Mouse (Mus musculus) small intestine, adult 2 months (tissue): ENCODE measurements around the gene Rabgef1. TPM values are rescaled to one million over a fixed set of nuclear protein-coding genes. Genes with fewer than 3 reads are reported as not detected.
A peak's percentile ranks its signal among the peaks of the same experiment; 100 is the strongest.

Source experiments
- H3K27ac ChIP-seq: fragments of 200-500 bp; 2 replicates; pipeline ENCODE4 v1.5.1; 2012; ENCODE audit warnings: low read depth, low read length, control low read depth, inconsistent platforms; ENCODE audit not compliant: insufficient read depth
- H3K27me3 ChIP-seq: fragments of 200-500 bp; 2 replicates; pipeline ENCODE4 v1.6.1; 2012; ENCODE audit warnings: mild to moderate bottlenecking, moderate library complexity, low read length, inconsistent platforms; ENCODE audit not compliant: control insufficient read depth, insufficient read depth
- H3K36me3 ChIP-seq: fragments of 200-500 bp; 2 replicates; pipeline ENCODE4 v1.6.1; 2012; ENCODE audit warnings: mild to moderate bottlenecking, low read length, control low read depth, inconsistent platforms; ENCODE audit not compliant: control insufficient read depth, insufficient read depth
- H3K4me1 ChIP-seq: fragments of 200-500 bp; 2 replicates; pipeline ENCODE4 v1.6.1; 2012; ENCODE audit warnings: low read length, inconsistent platforms, mixed read lengths; ENCODE audit not compliant: control insufficient read depth, insufficient read depth, insufficient read length
- H3K4me3 ChIP-seq: fragments of 200-500 bp; 2 replicates; pipeline ENCODE4 v1.5.1; 2012; ENCODE audit warnings: low read depth, mild to moderate bottlenecking, control low read depth, inconsistent platforms, low read length, moderate library complexity
- CTCF ChIP-seq: fragments of 200-500 bp; IDR thresholded peaks from 2 replicates; pipeline ENCODE4 v1.5.1; 2012; ENCODE audit warnings: low read depth, mild to moderate bottlenecking, control low read depth, inconsistent platforms, low read length, moderate library complexity, mixed read lengths; ENCODE audit not compliant: insufficient replicate concordance, insufficient read length; ENCODE audit errors: extremely low read depth
- POLR2A ChIP-seq: fragments of 200-500 bp; IDR thresholded peaks from 2 replicates; pipeline ENCODE4 v1.6.1; 2012; ENCODE audit warnings: low read depth, mild to moderate bottlenecking, control low read depth, inconsistent platforms, low read length, moderate library complexity
- WGBS: fragments of 180-500 bp; shearing (Covaris S2); methylation state at CpG from one replicate; pipeline ENCODE4 v1.1.7; 2018; 5-methylcytosine and 5-hydroxymethylcytosine counted together
- polyA plus RNA-seq: library from polyadenylated mRNA; depleted of rRNA; stranded (reverse); fragments of >200 nt; gene quantifications from 2 replicates; pipeline ENCODE4 v1.2.3, GENCODE M21; 2012

The Rabgef1 gene
- polyA plus RNA-seq, 1 experiment, result 11.5 TPM

DNA sequence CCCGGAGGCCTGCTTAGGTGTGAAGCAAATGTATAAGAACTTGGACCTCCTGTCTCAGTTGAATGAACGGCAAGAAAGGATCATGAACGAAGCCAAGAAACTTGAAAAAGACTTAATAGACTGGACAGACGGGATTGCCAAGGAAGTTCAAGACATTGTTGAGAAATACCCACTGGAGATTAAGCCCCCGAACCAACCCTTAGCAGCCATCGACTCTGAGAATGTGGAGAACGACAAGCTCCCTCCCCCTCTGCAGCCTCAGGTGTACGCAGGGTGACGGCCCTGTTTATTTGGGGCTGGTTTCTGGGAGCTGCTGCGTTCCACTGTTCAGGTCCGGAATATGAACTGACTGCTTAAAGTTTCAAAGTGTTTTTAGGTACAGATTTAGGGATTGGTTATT is 41.4 kb downstream of the Rabgef1 start:
- H3K4me1 ChIP-seq, result no peaks in the 10 kb centered on the region
- H3K27me3 ChIP-seq, result no peaks in the 10 kb centered on the region
- WGBS, result 91% methylated on average over 11 of the region's 11 CpGs
- no peak for TF ChIP-seq CTCF
- TF ChIP-seq POLR2A, result no peak
- peaks cover 46% of the 10 kb centered on the region for H3K36me3 ChIP-seq
- H3K4me3 ChIP-seq, result no peak overlapping the region
- H3K27ac ChIP-seq, result no peak overlapping the region

- Histone ChIP-seq H3K27me3 (no peaks in the 10 kb centered on the region), H3K4me1 (peaks cover 5% of the 10 kb centered on the region; the same call in 1 of the 2 replicates), H3K36me3 (peaks cover 16% of the 10 kb centered on the region), H3K4me3 (no peak within 1 kb of the TSS), H3K27ac (no peak within 1 kb of the TSS)
- 78% methylated on average over 7 of the region's 7 CpGs for WGBS
- TF ChIP-seq CTCF (no peak), POLR2A (no peak)
Measured at GRCm38 (mm10) chr5:130216781-130217180, 45.2 kb downstream of the Rabgef1 start, which contains the start of gene Tmem248. Gene Tmem248 (plus strand): TSS chr5:130217081.

GRCm38 (mm10) chr5:130217406-130217805 is 45.8 kb downstream of the Rabgef1 start:
- TF ChIP-seq CTCF (no peak), POLR2A (no peak)
- H3K4me3 ChIP-seq, result no peak overlapping the region
- H3K27ac ChIP-seq, result no peak overlapping the region
- no peaks in the 10 kb centered on the region for H3K27me3 ChIP-seq
- peaks cover 5% of the 10 kb centered on the region; the same call in 1 of the 2 replicates for H3K4me1 ChIP-seq
- H3K36me3 ChIP-seq, result peaks cover 12% of the 10 kb centered on the region
- 64% methylated on average over 4 of the region's 4 CpGs for WGBS

DNA sequence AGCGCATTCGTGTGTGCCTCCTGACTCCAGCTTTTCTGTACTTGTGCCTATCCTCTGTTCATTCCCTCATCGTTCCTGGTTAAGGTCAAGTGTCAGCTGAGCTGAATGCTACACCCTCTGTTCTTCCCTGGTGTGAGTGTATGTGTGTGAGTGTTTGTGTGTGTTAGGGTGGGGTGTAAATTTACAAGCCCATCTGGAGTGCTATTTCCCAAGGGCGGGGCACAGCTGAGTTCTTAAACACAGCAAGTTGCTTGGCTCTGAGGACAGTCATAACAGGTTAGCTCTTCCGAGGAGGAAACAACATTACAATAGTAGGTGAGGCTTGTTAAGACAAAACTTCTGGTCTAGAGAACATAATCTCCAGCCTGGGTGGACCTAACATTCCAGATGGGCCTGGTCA is 46.7 kb downstream of the Rabgef1 start:
- 66% methylated on average over 5 of the region's 5 CpGs for WGBS
- Histone ChIP-seq H3K27ac (no peak overlapping the region), H3K4me1 (peaks cover 10% of the 10 kb centered on the region; the same call in 1 of the 2 replicates), H3K4me3 (no peak overlapping the region), H3K27me3 (no peaks in the 10 kb centered on the region), H3K36me3 (peaks cover 6% of the 10 kb centered on the region)
- no peak for TF ChIP-seq CTCF
- no peak for TF ChIP-seq POLR2A

- 0 out of 2 replicates have a peak overlapping the region, but pooled peaks have one; percentile 68 for H3K27ac ChIP-seq
- no peaks in the 10 kb centered on the region for H3K27me3 ChIP-seq
- H3K4me1 ChIP-seq, result peaks cover 15% of the 10 kb centered on the region; the same call in 1 of the 2 replicates
- H3K36me3 ChIP-seq, result no peaks in the 10 kb centered on the region
- TF ChIP-seq CTCF, result no peak
- TF ChIP-seq POLR2A, result no peak
- H3K4me3 ChIP-seq, result no peak overlapping the region
- 36% methylated on average over 2 of the region's 2 CpGs for WGBS
Measured at GRCm38 (mm10) chr5:130221316-130221715, 49.7 kb downstream of the Rabgef1 start.

DNA sequence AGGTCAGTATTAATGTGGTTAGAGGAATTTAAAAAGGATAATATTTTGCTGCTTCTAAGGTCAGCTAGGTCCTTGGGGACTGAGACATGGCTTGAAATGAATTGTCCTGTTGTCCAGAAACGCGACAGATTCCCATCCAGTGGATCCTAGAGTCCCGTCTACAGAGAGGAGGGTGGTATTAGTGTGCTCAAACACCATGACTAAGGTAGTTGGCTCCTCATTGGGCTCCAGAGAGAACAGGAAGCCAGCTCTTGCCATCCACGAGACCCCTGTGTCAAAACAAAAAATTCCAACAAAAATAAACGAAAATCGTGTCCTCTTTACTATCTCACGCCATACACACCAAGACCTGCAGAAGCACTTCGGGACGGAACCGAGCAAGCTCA is 50.2 kb downstream of the Rabgef1 start:
- no peak for TF ChIP-seq CTCF
- TF ChIP-seq POLR2A, result no peak
- Histone ChIP-seq H3K27me3 (no peaks in the 10 kb centered on the region), H3K4me3 (peak overlapping the region; percentile 93), H3K36me3 (no peaks in the 10 kb centered on the region), H3K27ac (peak overlapping the region; percentile 68; the same call in 1 of the 2 replicates), H3K4me1 (peaks cover 16% of the 10 kb centered on the region; the same call in 1 of the 2 replicates)
- WGBS, result under 1% methylated on average over 10 of the region's 10 CpGs

DNA sequence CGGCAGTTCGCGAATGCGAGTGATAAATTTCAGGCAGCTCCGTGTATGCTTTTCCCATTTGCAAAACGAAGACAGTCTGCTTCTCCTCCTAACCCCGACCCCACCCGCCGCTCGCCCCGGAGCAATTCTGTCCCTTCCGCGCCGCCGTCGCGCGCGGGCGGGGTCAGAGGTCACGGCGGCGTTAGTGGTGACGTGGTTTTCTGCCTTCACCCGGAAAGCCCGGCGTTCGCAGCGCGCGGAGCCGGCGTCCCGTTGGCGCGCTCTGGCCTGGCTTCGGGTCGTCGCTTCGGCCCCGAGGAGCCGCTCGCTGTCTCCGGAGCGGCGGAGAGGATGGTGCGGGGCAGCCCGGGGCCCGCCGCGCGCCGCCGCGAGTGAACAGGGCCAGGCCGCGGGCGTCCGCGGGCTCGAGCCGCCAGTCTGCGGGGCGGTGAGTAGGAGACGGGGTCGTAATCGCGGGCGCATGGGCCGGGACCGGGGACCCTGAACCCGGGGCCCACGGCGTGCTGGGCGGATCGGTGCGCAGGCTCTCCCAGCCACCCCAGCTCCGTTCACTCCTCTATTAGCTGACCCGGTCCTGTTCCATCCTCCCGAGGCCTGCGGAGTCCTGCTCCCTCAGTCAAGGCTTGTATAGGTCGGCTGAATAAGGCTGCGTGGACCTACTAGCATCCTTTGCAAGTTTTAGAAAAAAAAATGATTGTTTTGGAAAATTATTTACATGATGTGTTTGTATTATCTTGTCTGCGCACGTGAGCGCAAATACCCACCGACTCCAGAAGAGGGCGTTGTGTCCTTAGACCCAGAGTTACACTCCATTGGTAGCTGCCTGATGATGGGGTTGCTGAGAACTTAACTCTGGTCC is 50.8 kb downstream of the Rabgef1 start:
- Histone ChIP-seq H3K27ac (peak overlapping the region; percentile 68; the same call in 1 of the 2 replicates), H3K27me3 (no peaks in the 10 kb centered on the region), H3K4me1 (peaks cover 19% of the 10 kb centered on the region; the same call in 1 of the 2 replicates), H3K36me3 (no peaks in the 10 kb centered on the region), H3K4me3 (peak overlapping the region; percentile 93)
- under 1% methylated on average over 87 of the region's 88 CpGs for WGBS
- TF ChIP-seq POLR2A (peak; percentile 38; the same call in 1 of the 2 replicates), CTCF (no peak; the same call in 1 of the 2 replicates)
